Mouse (Mus musculus): ENCODE measurements at regions not wholly inside any gene's neighbourhood (a gene's known extent, or its start where the extent isn't known, plus 50 kb on each side); places are given as distances from the start of the nearest gene placed in this dataset.

DNA sequence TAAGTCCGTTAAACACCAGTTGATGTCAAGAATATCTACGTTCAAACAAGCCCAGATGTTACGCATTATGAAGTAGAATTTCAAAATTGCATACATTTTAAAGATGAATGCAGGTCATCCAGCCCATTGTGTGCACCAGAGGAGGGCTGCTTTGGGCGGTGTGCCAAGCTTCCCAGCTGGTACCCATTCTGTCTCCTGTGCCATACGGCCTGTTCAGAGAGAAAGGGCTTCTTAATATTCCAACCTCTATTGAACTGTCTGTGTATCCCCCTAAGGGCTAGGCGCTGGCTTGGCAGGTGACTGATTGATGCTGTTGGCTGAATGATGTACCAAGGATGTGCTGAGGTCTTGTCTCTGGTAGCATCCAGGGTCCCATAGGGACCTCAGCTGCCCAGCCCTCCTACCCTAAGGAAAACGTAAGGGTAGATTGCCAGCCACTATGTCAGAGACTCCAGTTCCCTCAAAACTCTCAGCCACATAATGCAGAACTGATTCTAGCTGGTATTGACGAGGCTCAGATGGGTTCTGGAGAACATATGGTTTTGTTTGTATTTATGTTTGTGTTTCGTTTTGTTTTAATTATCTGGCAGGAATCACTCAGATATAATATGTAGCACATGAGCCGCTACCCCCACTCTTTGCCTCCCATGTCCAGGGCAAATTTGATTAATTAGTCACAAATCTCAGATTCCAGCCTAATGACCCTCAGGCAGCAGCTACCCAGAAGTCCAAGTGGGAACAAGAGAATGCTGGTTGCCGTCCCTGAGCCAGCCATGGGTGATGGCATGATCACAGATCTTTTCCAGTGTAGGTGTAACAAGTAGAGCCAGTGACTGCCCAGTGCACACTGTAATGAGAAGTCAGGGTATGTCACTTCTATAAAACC is 212.0 kb upstream of the Usp24 start:
- DNase-seq (ENCODE audit: low spot score) = no peak

DNA sequence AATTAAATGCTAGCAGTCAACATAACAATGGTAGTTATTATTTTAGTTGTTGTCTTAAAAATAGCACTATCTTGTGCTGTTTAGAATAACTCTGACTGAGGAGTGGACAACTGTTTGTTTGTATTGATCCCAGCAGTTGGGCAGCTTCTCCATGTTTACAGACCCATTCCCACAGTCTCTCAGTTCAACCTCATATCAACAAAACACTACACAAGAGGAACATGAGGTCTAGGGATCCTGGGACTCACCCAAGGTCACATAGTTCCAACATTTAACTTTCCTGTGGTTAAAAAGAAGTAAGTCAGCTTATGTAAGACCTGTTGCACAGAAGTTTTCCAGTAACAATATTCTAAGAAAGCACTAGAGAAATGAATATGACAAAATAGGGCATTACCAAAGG is 203.0 kb upstream of the Usp24 start:
- no peak for DNase-seq (ENCODE audit: low spot score)

DNA sequence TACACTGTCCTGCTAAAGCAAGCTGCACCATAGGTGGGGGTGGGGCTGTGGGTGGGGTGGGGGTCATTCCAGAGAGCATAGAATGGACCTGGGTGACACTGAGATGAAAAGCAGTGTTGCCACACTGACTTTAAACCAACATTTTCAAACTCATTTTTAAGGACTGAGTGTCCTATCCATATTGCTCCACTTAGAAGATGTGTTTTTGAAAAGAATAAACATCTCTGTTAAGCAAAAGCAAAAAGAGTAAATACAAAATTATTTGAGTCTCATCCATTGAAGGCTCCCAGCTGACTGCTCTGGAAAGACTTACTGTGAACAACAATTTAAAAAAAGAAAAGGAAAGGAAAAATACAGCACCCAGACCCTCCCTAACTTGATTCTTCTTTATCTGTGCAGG is 202.3 kb upstream of the Usp24 start:
- DNase-seq (ENCODE audit: low spot score) = no peak

DNA sequence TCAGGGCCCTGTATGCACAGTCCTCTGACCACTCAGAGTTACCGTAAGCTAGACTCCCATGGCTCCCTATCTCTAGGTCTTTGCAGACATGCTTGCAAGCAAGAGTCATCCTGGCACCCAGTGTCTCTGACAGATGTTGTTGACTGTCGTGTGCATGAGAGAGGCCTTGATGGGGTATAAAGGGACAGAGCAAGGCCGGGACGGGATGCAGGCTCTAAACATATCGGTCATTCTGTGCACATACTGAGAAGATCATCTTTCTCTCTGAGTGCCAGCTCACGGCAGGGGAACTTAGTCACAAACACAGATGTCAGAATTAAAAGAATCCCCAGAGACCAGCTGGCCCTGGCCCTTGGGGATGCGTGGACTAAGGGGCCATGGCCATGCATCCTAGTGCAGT is 199.4 kb upstream of the Usp24 start:
- no peak for DNase-seq (ENCODE audit: low spot score)

DNA sequence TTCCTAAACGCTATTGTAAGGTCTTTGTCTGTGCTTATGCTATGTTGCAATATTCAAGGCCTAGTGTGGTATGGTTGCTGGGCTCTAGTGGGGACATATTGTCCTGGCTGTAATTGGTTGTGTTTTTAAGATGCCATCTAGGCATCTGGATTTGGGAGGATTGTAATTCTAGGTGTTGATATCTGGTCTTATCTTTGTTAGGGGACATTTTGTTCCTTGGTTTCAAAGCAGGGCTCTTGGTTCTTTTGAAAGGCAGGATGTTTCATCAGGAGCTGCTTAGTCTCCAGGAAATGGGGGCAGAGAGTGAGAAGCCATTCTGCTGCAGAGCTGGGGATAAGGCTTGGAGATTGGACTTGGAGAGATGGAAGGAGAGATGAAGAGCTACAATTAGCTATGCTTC is 194.7 kb upstream of the Usp24 start:
- DNase-seq (ENCODE audit: low spot score) = no peak

DNA sequence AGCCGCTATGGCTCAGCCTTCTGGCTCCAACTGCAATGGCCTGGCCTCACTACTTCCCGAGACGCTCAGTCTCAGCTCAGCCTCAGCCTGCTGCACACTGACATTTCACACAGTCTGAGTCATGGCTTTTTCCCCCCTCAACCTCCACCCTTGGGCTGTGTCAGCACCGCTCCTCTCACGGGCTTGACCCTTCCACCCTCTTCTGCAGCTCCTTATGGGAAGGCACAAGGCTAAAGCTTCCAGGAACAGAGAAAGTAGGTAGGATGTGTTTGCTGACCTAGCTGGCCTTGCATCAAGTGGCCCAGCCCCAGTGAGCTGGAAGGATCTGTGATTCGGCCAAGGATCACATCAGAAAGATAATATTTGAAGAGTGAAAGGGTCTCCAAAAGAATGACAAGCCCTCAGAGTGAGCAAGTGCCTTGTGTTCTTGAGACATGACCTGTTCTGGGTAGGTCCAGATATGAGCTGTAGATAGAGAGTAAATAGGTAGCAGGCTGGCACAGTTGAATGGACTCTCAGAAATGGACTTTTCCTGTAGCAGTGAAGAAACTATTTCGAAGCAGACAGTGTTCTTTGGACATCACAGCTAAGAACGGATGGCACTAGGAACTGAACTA is 192.9 kb upstream of the Usp24 start:
- DNase-seq (ENCODE audit: low spot score) = peak; percentile 42

DNA sequence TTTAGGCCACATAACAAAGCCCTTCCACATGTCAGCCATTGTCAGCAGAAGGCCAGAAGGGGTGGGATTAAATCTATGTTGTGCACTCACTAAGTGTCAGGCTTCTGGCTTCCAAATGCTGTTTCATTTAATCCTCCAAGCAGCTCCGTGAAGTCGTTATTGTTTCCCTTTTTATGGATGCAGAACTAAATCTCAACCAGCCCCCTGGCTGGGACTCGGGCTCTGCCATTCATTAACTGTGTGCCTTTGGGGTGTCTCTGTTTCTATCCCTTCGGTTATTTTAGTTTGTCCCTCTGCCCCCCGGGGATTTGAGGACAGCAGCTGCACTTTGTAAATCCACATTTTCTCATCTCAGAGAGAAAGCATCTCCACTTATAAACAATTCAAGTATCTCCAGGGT is 188.8 kb upstream of the Usp24 start:
- no peak for DNase-seq (ENCODE audit: low spot score)

DNA sequence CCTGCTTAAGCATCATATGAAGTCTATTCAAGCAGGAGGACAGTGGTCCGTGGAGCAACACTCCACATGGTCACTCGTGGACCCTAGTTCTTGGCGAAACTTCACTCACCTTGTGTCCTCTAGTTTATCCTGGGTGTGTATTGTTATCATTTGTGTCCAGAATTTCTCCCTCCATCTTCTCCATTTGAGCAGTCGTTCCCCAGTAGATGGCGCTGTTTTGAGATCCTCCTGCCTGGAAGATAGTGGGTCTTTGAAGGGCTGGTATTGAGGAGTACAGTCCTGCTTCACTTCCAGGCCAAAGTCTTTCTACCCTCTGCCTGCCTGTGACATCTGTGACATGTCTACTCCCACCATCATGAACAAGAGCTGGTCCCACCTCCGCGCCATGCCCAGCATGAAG is 188.4 kb upstream of the Usp24 start:
- peak; percentile 52 for DNase-seq (ENCODE audit: low spot score)

DNA sequence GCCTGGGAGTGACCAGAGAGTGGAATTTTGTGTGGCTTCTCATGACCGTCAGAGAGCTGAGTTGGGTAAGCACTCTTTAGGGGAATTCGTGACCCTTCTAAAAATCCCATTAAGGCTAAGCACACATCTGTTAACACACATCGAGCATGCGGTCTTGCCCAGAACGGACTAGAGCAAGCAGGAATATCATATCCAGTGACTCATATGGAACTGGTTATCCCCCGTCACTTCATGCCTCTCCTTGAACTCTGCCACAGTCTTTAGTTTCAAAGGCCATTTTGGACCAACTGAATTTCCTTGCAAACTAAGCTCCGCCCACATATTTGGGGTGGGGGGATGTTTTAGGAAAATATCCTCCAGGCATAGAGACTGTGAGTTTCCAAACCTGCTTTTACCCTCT is 186.7 kb upstream of the Usp24 start:
- no peak for DNase-seq (ENCODE audit: low spot score)

DNA sequence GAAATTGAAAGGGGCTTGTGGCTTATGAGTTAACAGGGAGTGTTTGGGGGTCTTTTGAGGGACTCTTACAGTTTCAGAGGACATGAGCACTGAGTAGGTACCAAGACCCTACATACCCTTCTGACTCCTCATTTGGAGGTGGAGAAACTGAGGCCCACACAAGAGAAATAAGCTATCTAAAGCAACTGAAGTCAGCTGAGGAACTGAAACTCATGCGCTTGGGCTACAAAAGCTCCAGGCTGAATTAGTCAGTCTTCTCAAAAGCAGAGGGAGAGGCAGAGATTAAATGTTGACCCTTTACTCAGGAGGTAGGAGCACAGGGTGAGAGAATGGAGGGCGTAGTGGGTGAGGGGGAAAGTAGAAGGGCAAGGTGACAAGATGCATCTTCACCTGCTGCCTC is 186.2 kb upstream of the Usp24 start:
- no peak for DNase-seq (ENCODE audit: low spot score)

DNA sequence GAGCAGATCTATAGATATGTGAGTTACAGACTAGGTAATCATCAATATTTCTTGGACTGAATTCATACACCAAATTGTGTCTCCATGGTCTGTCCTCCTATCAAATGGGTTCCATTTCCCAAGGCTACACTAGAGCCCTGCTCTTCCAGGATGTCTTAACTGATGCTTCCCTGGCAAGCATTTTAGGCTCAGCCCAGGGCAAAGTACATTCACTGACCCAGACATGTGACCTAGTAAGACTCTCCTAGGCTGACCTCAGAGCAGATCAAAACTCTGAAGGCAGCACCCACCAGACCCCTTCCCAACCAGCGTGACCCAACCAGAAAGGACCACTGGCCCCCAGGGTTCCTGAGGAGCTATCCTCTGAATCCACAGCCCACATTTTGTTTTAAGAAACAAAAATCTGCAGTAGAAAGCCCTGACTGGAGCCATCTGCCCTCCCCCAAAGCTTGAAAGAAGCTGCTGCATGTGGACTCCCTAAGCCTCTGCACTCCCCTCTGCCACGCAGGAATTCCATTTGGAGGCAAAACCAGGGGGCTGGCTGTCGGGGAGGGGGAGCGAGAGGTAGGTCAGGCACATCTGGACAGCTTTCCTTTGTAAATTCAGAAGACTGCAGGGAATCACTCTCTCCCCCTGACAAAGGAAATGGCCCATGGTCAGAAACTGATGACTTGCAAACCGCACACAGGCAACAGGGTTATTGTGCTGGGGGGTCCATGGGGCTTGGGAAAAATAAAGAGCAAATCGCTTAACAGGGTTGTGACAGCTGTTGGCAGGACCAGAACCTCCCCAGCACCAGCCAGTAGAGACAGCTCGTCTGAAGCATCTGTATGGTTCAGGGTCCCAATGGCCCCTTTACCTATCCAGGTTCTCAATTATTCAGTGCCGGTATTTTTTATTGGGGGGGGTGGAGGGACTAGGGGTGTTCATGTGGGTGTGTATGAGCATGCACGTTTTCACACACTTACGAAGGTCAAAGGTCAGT is 182.0 kb upstream of the Usp24 start:
- DNase-seq (ENCODE audit: low spot score) = no peak

DNA sequence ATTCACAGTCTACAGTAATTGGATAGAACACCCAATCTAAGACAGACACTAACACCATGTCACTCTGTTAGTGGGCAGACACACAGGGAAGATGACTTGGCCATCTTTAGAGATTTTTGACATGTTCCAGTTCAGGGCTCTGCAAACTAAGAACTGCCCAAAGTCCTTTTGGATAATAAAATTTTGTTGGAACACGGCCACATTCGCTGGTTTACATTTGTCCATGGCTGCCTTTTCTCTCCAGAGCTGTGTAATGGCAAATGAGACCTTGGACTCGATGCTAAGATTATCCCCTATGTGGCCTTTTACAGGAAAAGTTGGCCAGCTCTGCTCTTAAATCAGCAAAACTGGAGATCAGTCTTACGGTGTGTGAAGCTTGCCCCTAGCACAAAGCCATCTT is 173.3 kb upstream of the Usp24 start:
- no peak for DNase-seq (ENCODE audit: low spot score)

DNA sequence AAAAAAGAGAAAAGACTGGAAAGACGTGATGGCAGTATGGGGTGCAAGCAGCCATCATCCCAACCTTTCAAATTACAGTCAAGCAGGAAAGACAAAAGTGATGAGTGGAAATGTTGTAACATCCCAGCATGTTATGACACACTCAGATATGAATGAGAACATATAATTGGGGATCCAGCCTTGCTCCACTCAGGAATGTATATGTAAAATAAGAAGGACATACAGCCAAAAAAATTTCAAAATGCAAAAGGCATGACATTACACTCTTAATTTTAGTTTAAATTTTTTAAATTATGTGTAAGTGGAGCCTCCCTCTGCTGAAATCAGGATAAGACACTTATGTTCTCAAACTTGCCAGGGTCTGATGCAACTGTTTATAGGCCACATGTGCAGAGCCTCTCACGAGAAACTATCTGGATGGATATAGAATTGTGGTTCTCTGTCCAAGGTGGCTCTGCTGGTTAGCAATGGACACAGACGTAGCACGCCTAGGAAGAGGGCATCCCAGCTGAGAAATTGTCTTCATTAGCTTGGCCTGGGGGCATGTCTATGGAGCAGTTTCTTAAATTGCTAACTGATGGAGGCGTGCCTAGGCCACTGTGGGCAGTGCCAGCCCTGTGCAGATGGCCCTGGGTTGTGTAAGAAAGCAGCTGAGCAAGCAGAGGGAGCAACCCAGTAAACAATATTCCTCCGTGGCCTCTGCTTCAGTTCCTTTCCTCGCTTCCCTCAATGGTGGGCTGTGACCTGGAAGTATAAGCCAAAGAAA is 171.5 kb upstream of the Usp24 start:
- no peak for DNase-seq (ENCODE audit: low spot score)

DNA sequence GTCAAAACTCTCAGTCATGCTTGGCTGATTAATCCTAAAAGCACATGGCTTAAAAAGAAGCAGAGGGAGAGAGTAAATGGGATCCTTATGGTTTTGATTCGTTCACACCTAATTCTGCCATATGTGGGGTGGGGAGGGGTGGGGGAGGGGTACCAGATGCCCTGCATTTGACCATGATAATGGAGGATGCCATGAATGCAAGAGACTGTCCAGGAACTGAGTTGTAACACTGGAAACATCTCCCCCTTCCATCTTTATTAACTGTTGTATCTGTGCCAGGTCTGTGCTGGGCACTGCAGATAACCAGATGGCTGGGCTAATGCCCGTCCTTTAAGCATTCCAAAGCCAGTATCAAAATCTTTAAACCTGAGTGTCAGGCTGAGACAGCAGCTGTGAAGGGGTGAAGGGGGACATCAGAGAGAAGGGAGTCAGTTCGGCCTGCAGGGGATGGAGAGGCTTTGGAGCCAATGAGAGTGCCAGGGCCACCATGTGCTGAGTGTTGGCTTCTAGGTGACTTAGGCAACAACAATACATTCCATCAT is 169.0 kb upstream of the Usp24 start:
- no peak for DNase-seq (ENCODE audit: low spot score)

DNA sequence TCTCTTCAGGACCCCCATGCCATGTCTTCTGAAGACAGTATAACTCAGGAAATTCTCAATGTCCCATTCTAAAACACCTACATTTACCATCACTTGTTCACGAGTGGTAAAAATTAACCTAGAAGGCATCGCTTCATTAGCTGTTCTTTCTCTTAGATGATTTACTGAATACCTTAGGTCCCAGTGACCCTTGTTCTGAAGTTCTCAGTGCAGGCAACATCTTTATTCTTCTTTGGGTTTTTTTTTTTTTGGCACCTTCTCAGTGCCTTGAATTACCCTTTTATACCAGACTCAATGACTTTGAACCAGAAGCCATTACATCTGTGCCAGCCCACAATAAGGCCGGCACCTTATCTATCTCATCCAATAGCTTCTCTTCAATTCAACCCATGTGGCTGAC is 167.1 kb upstream of the Usp24 start:
- no peak for DNase-seq (ENCODE audit: low spot score)

DNA sequence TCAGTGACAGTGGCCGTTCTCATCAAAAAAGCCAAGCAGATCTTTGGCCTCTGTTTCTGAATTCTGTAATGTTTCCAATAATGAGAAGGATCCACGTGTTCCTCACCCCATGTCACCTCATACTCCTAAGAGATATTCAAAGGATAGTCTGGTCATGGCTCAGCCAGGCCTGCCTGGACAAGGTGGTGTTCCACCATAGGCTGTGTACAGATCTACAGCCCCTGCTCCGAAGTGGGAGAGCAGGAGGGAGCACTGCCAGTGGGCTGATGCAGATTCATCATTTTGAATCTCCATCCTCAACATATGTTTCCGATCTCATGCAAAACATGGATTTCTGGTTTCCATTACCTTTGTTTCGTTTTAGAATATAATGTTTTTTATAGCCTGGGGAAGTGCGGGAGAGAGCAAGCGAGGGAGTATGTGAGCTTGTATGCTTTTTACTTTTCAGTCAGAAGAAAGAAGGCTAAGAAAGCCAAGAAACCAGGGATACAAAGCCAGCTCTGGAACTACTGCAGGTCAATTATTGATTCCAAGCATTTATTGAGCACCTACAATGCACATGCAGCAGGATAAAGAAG is 166.5 kb upstream of the Usp24 start:
- no peak for DNase-seq (ENCODE audit: low spot score)

DNA sequence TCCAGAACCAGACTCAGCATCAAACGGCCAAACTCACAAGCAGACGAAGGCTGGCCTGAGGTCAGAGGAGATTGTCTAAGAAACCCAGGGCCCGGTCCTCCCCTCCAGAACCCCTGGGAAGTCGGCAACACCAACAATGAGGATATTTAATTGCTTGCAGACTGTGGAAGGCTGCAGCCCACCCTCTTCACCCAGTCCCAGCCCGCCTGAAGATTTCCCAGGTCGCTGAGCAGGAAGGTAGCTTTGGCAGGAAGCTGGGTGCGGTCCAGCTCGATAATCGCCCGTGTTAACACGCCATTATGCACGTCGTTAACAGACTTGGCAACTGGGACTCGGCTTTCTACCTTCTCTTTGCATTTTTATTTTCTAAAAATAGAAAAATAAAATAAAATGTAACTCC is 165.2 kb upstream of the Usp24 start:
- no peak for DNase-seq (ENCODE audit: low spot score)

DNA sequence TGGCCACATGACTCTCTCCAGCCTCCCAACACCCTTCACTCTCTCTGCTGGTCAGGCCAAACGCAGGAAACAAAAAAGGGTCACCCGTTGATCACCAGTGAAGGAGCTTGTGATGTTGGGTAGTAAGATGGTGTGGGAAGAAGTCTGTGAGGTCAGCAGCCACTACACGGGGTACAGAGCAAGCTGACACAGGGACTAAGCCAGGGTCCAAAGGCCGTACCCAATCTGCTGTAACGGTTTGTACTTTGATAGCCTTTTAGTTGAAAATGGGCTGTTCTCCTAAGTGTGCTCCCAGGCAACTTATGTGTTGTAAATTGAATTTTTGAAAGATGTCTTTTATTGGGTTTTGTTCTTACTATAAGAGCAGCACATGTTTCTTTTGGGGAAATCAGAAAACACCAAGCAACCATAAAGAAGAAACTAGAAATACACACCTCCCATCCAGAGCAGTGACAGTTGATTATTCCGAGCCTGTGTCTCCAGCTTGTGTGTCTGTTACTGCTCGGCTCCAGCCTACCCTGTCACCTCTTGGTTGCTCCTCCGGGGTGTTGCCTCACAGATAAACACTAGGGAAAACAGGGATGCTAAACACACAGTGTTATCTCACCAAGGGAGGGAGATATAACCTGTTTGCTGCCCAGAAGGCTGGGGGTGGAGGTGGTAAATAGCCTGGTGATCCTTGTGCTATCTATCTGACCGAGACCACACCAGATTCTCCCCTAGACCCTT is 158.4 kb upstream of the Usp24 start:
- no peak for DNase-seq (ENCODE audit: low spot score)

DNA sequence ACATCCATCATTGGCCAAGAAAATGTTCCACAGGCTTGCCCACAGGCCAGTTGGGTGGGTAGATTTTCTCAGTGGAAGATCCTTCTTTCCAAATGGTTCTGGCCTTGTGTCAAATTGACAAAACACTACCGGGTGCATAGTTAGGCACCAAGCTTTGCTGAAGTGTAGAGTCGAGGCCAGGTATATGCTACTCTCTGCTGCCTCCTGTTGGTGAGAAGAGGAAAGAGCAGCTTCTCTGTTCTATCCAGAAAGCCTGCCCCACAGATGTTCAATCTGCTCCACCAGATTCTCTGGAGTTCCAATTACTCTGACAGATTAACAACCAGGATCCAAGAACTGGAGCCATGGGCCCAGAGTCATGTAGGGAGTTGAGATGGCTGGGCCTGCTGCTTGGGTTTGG is 154.4 kb upstream of the Usp24 start:
- DNase-seq (ENCODE audit: low spot score) = no peak

DNA sequence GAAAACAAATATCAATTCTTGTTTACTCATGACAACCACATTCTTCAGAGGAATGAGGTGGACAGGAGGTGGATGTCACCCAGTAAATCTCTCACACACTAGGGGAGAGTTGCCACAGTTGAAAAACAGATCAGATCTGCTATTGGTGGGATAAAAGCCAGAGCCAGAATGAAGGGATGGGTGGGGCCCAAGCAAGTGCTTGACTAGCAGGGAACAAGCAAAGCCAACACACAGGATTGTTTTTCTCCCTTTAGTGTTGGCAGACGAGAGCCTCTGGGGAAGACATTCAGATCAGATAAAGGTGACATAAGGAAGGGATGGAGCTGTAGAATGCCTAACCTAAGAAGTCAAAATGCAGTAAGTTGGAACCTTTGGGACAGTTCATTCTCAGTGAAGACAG is 153.5 kb upstream of the Usp24 start:
- DNase-seq (ENCODE audit: low spot score) = peak; percentile 63
